Mouse (Mus musculus): ENCODE results near the gene Hist2h2aa2. TPM values are rescaled to one million over a fixed set of nuclear protein-coding genes. Genes with fewer than 3 reads are reported as not detected.
"Not testable (repeated sequence)": the region's sequence is repeated elsewhere in the genome, so short reads cannot be mapped to it uniquely, and the experiment has no call there.

Gene Hist2h2aa2
- polyA plus RNA-seq, 1 experiment from 2014 or later: 42.2 TPM

DNA sequence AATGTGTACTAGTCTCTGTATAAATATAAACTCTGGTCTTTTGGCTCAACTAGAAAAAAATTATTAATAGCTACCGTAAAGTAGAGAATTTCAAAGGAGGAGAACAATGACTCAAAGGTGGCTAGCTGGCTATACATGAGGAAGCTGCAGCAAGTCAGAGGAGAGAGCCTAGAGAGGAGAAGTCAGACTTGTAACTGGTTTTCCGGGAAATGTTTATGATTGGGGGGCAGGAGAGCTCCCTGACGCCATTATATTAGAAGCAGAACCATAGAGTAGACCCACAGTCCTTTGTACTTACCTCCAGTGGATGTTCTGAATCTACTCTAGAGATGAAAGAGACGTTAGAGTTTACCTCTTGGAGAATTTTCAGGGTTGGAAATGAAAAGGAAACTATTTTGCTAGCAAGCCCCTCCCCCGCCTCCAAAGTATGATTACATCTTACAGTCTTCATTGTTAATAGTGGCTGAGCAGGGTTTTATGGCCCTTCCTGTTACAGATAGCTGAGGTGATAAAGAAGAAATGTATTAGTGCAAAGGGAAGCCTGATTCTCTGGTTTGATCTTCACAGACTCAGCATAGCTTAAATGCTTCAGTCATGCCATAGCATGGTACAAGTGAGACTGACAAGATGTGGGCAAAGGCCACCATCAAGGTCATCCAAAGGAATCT is 16.0 kb upstream of the Hist2h2aa2 start:
- no peak for ATAC-seq (replicated peaks; ENCODE audit: low FRiP score)

GRCm38 (mm10) chr3:96254683-96255355 is 14.7 kb upstream of the Hist2h2aa2 start:
- H3K4me2 ChIP-seq: no peak overlapping the region
- H3K9ac ChIP-seq: no peak overlapping the region
- ATAC-seq (replicated peaks; ENCODE audit: low FRiP score): no peak
- no peaks in the 10 kb centered on the region for H3K9me3 ChIP-seq (replicated peaks)
- H3K36me3 ChIP-seq: no peaks in the 10 kb centered on the region
- no peak overlapping the region for H3K27ac ChIP-seq
- peaks cover 15% of the 10 kb centered on the region for H3K4me1 ChIP-seq
- WGBS: 69% methylated on average over 10 of the region's 10 CpGs
- no peak overlapping the region for H3K4me3 ChIP-seq (replicated peaks)
- no peaks in the 10 kb centered on the region for H3K27me3 ChIP-seq

More for the DNA sequence above, 16.0 kb upstream of the Hist2h2aa2 start:
- Histone ChIP-seq H3K36me3 (no peaks in the 10 kb centered on the region), H3K4me2 (0 out of 2 replicates have a peak overlapping the region, but pooled peaks have one; percentile 2), H3K27me3 (no peaks in the 10 kb centered on the region), H3K4me1 (peaks cover 9% of the 10 kb centered on the region), H3K9me3 (replicated peaks) (no peaks in the 10 kb centered on the region), H3K9ac (no peak overlapping the region), H3K4me3 (replicated peaks) (no peak overlapping the region), H3K27ac (no peak overlapping the region; the same call in 1 of the 2 replicates)
- WGBS: 62% methylated on average over 5 of the region's 5 CpGs

GRCm38 (mm10) chr3:96251787-96252186 is 11.7 kb upstream of the Hist2h2aa2 start:
- H3K4me2 ChIP-seq: no peak overlapping the region
- H3K9me3 ChIP-seq (replicated peaks): no peaks in the 10 kb centered on the region
- H3K36me3 ChIP-seq: no peaks in the 10 kb centered on the region
- no peak overlapping the region for H3K27ac ChIP-seq
- no peak for ATAC-seq (replicated peaks; ENCODE audit: low FRiP score)
- no peak overlapping the region for H3K4me3 ChIP-seq (replicated peaks)
- WGBS: 85% methylated on average over 3 of the region's 3 CpGs
- no peak overlapping the region for H3K9ac ChIP-seq
- H3K27me3 ChIP-seq: no peaks in the 10 kb centered on the region
- H3K4me1 ChIP-seq: peaks cover 38% of the 10 kb centered on the region

DNA sequence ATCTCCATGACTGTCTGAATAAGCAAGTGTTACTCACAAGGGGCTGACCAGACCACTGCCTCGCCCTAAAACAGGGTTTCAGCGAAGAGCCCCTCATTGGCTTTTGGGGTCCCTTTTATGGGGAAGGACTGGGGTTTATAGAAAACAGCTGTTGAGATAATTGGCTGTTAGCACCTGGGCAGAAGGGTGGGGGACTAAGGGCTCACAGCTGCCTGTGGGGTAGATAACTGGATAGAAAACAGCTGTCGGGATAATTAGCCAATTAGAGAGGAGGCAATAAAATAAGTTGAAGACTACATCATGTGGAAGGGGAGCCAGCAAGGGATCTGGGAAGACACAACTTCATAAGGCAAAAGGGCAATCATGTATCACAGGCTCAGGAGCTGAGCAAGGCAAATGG is 10.8 kb upstream of the Hist2h2aa2 start:
- WGBS: 42% methylated on average over 3 of the region's 3 CpGs
- H3K36me3 ChIP-seq: no peaks in the 10 kb centered on the region
- peak overlapping the region; percentile 23; the same call in 1 of the 2 replicates for H3K27ac ChIP-seq
- no peak for ATAC-seq (replicated peaks; ENCODE audit: low FRiP score)
- peaks cover 35% of the 10 kb centered on the region for H3K4me1 ChIP-seq
- H3K9ac ChIP-seq: no peak overlapping the region
- H3K4me3 ChIP-seq (replicated peaks): no peak overlapping the region
- H3K4me2 ChIP-seq: no peak overlapping the region
- H3K9me3 ChIP-seq (replicated peaks): no peaks in the 10 kb centered on the region
- no peaks in the 10 kb centered on the region for H3K27me3 ChIP-seq

- H3K9ac ChIP-seq: 0 out of 2 replicates have a peak overlapping the region, but pooled peaks have one; percentile 9
- peak overlapping the region; percentile 50 for H3K4me3 ChIP-seq (replicated peaks)
- H3K4me1 ChIP-seq: peaks cover 39% of the 10 kb centered on the region
- H3K36me3 ChIP-seq: no peaks in the 10 kb centered on the region
- no peaks in the 10 kb centered on the region for H3K27me3 ChIP-seq
- WGBS: 60% methylated on average over 4 of the region's 4 CpGs
- ATAC-seq (replicated peaks; ENCODE audit: low FRiP score): no peak
- peak overlapping the region; percentile 67 for H3K27ac ChIP-seq
- peak overlapping the region; percentile 57 for H3K4me2 ChIP-seq
- H3K9me3 ChIP-seq (replicated peaks): no peaks in the 10 kb centered on the region
Observed at GRCm38 (mm10) chr3:96249034-96249345, 8.9 kb upstream of the Hist2h2aa2 start.

- WGBS: 42% methylated on average over 6 of the region's 6 CpGs
- H3K9ac ChIP-seq: peak overlapping the region; percentile 58
- no peaks in the 10 kb centered on the region for H3K36me3 ChIP-seq
- peak overlapping the region; percentile 57 for H3K4me2 ChIP-seq
- H3K9me3 ChIP-seq (replicated peaks): no peaks in the 10 kb centered on the region
- H3K4me3 ChIP-seq (replicated peaks): peak overlapping the region; percentile 50
- peaks cover 45% of the 10 kb centered on the region for H3K4me1 ChIP-seq
- H3K27ac ChIP-seq: peak overlapping the region; percentile 83
- H3K27me3 ChIP-seq: no peaks in the 10 kb centered on the region
- ATAC-seq (replicated peaks; ENCODE audit: low FRiP score): no peak
Observed at GRCm38 (mm10) chr3:96248141-96249033, 8.3 kb upstream of the Hist2h2aa2 start.

DNA sequence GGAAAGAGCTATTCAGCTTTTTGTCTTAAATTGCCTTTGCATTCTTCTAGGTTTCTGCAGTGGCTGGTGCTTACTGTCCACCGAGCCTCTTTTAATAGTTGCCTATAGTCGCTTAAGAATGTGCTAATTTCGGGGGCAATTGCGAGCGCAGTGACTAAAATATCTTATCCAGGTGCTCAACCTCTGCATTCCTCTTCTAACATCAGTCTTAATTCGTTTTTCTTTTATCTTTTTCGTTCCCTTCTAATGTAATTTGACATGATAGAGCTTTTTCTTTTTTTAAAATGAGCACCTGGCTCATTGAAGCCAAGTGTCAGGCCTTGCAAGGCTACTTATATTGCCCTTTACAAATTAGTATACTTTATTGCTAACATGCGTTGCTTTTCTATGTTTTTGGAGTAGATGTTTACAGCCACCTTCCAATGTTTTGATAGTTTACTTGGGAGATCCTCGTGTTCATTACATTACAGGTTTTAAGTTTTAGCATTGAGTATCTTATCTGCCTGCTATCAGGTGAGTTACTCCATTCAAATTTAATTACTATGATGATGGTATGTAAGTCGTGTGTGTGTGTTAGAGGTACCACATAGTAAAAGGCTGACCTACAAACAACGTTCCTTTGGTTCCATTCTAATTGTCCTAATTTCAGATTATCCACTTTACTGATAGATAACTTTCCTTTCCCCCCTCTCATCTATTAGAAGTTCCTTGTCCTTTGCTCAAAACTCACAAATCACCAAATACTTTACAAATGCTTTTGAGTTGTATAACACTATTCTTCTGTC is 7.5 kb upstream of the Hist2h2aa2 start:
- WGBS: 2% methylated on average over 11 of the region's 11 CpGs
- no peaks in the 10 kb centered on the region for H3K36me3 ChIP-seq
- H3K9ac ChIP-seq: peak overlapping the region; percentile 58
- H3K27me3 ChIP-seq: no peaks in the 10 kb centered on the region
- peak overlapping the region; percentile 50 for H3K4me3 ChIP-seq (replicated peaks)
- peak overlapping the region; percentile 83 for H3K27ac ChIP-seq
- H3K4me1 ChIP-seq: peaks cover 47% of the 10 kb centered on the region
- peak overlapping the region; percentile 57 for H3K4me2 ChIP-seq
- no peak for ATAC-seq (replicated peaks; ENCODE audit: low FRiP score)
- H3K9me3 ChIP-seq (replicated peaks): no peaks in the 10 kb centered on the region

- ATAC-seq (replicated peaks; ENCODE audit: low FRiP score): peak; percentile 94
- H3K36me3 ChIP-seq; H3K9me3 ChIP-seq (replicated peaks); H3K27me3 ChIP-seq: not testable (repeated sequence)
- peak within 1 kb of the TSS; percentile 50 for H3K4me3 ChIP-seq (replicated peaks)
- 0% methylated on average over 11 of the region's 47 CpGs for WGBS
- H3K9ac ChIP-seq: peak within 1 kb of the TSS; percentile 58
- H3K4me2 ChIP-seq: peak within 1 kb of the TSS; percentile 57
- peak within 1 kb of the TSS; percentile 89 for H3K27ac ChIP-seq
- H3K4me1 ChIP-seq: peaks cover 47% of the 10 kb centered on the region
Observed at GRCm38 (mm10) chr3:96246427-96246856, 6.4 kb upstream of the Hist2h2aa2 start, which contains the start of gene Hist2h3c1. Gene Hist2h3c1 (plus strand): TSS chr3:96246685.

GRCm38 (mm10) chr3:96246018-96246417 is 5.9 kb upstream of the Hist2h2aa2 start:
- WGBS: 0% methylated on average over 10 of the region's 21 CpGs
- H3K9ac ChIP-seq; H3K9me3 ChIP-seq (replicated peaks); ATAC-seq (replicated peaks; ENCODE audit: low FRiP score); H3K27me3 ChIP-seq; H3K36me3 ChIP-seq: not testable (repeated sequence)
- Histone ChIP-seq H3K4me3 (replicated peaks) (peak overlapping the region; percentile 37), H3K4me1 (peaks cover 46% of the 10 kb centered on the region), H3K27ac (peak overlapping the region; percentile 89), H3K4me2 (peak overlapping the region; percentile 41; the same call in 1 of the 2 replicates)

- H3K4me3 ChIP-seq (replicated peaks): peak within 1 kb of the TSS; percentile 54
- H3K4me1 ChIP-seq: peaks cover 44% of the 10 kb centered on the region
- peak within 1 kb of the TSS; percentile 67 for H3K9ac ChIP-seq
- H3K9me3 ChIP-seq (replicated peaks); H3K27me3 ChIP-seq; H3K36me3 ChIP-seq: not testable (repeated sequence)
- H3K4me2 ChIP-seq: peak within 1 kb of the TSS; percentile 66
- under 1% methylated on average over 31 of the region's 88 CpGs for WGBS
- H3K27ac ChIP-seq: peak within 1 kb of the TSS; percentile 100
- ATAC-seq (replicated peaks; ENCODE audit: low FRiP score): peak; percentile 91
Observed at GRCm38 (mm10) chr3:96245003-96245886, 5.2 kb upstream of the Hist2h2aa2 start, which contains the start of gene Hist2h2aa1. Gene Hist2h2aa1 (plus strand): TSS chr3:96245497.
